Mouse (Mus musculus) ES-E14 (cell line): Measurements from ENCODE around the gene Ret.

Source experiments
- CHD2 ChIP-seq: IDR thresholded peaks from 2 replicates; pipeline ENCODE4 v1.6.1; 2014; ENCODE audit warnings: mild to moderate bottlenecking, low read depth, low read length, inconsistent platforms
- HCFC1 ChIP-seq: IDR thresholded peaks from 2 replicates; pipeline ENCODE4 v1.6.1; 2012; ENCODE audit warnings: low read length, inconsistent platforms, borderline replicate concordance; ENCODE audit not compliant: insufficient read depth
- MAFK ChIP-seq: IDR thresholded peaks from 2 replicates; pipeline ENCODE4 v1.6.1; 2014; ENCODE audit warnings: mild to moderate bottlenecking, low read depth, low read length, inconsistent platforms; ENCODE audit not compliant: insufficient read depth
- ZC3H11A ChIP-seq: IDR thresholded peaks from 2 replicates; pipeline ENCODE4 v1.6.1; 2012; ENCODE audit warnings: low read depth, mild to moderate bottlenecking, inconsistent platforms, low read length, borderline replicate concordance
- ZNF384 ChIP-seq: IDR thresholded peaks from 2 replicates; pipeline ENCODE4 v1.6.1; 2012; ENCODE audit warnings: low read depth, low read length, inconsistent platforms

DNA sequence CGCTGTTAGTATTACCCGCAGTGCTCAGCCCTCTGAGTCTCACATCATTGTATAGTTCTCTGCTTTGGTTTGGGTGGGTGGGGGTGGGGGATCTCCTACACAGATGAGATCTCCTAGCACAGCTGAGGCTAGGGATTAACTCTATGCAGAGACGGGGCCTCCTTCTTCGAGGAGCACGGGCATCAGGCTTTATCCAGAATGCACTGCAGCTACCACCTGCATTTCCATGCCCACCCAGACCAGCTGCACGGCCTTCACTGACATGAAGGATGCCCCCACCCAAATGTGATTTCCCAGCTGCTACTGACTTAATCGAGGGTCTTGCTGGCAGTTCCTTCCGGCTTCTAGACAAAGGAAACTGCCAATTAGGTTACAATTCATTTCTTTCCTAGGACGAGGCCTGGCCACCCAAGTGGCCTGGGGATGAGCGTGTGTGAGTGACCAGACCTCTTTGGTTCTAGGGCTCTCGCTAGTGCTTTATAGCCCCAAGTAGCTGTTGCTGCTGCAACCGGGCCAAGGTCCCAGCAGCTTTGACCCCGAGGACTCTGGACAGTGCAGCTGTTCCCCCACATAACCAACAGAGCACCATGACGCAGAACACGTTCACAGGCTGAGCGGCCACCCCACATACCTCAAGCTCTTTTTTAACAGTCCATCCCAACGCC is 10.8 kb downstream of the Ret start:
- no peak for TF ChIP-seq HCFC1
- TF ChIP-seq ZNF384, result no peak
- no peak for TF ChIP-seq MAFK
- no peak for TF ChIP-seq CHD2
- TF ChIP-seq ZC3H11A, result no peak
